ENCODE assay signal across 8 mouse cellular contexts in genomic region chr3:108257831-108258500, GRCm38 (mm10). TPM values are rescaled to one million over a fixed set of nuclear protein-coding genes. Genes with fewer than 3 reads are reported as not detected.
DNase-seq lines count a peak whose midpoint lies in the region; ATAC-seq and TF ChIP-seq lines count a peak whose summit lies in the region.

No protein-coding gene starts in this region.

- peak overlapping the region; percentile 86 for H3K4me2 ChIP-seq in forebrain, embryonic 13.5 days
- H3K4me2 ChIP-seq in liver, embryonic 15.5 days, result peak overlapping the region; percentile 87

- H3K9me3 ChIP-seq in forebrain, embryonic 13.5 days (replicated peaks), result no peaks in the 10 kb centered on the region
- H3K9me3 ChIP-seq in liver, embryonic 15.5 days (replicated peaks), result no peaks in the 10 kb centered on the region

- H3K79me3 ChIP-seq in C2C12 (ENCODE audit: low read depth), result peaks cover 55% of the 10 kb centered on the region

- peaks cover 3% of the 10 kb centered on the region; the same call in 1 of the 2 replicates for H3K79me2 ChIP-seq in heart, adult 2 months (replicated peaks; ENCODE audit: control insufficient read depth, insufficient read depth, low read length)
- peaks cover 77% of the 10 kb centered on the region for H3K79me2 ChIP-seq in C2C12 (ENCODE audit: control insufficient read depth, insufficient read depth)

- no peak overlapping the region; the same call in 1 of the 2 replicates for H3K9ac ChIP-seq in heart, adult 2 months (ENCODE audit: low read depth, low read length)
- H3K9ac ChIP-seq in forebrain, embryonic 13.5 days, result peak overlapping the region; percentile 93
- H3K9ac ChIP-seq in liver, embryonic 15.5 days, result peak overlapping the region; percentile 85

- H3K27me3 ChIP-seq in heart, adult 2 months (ENCODE audit: control insufficient read depth, insufficient read depth, low read length), result no peaks in the 10 kb centered on the region
- H3K27me3 ChIP-seq in C2C12 (ENCODE audit: control insufficient read depth, insufficient read depth, insufficient read length), result no peaks in the 10 kb centered on the region
- no peaks in the 10 kb centered on the region for H3K27me3 ChIP-seq in forebrain, embryonic 13.5 days
- H3K27me3 ChIP-seq in liver, embryonic 15.5 days, result no peaks in the 10 kb centered on the region

- H3K27ac ChIP-seq in heart, adult 2 months, result peak overlapping the region; percentile 67
- H3K27ac ChIP-seq in forebrain, embryonic 13.5 days, result no peak overlapping the region
- peak overlapping the region; percentile 90 for H3K27ac ChIP-seq in liver, embryonic 15.5 days (replicated peaks)

- TF ChIP-seq POLR2A in heart, adult 2 months (IDR thresholded peaks at IDR 0.05; ENCODE audit: insufficient read depth, low read depth, low read length), result no peak

- no peak for ATAC-seq in forebrain, embryonic 13.5 days
- ATAC-seq in liver, embryonic 15.5 days (ENCODE audit: insufficient read depth), result no peak

- peak overlapping the region; percentile 98 for H3ac ChIP-seq in C2C12 (ENCODE audit: control insufficient read depth, insufficient read length, low read depth)

- H3K36me3 ChIP-seq in heart, adult 2 months (ENCODE audit: control insufficient read depth, insufficient read depth, low read length), result peaks cover 5% of the 10 kb centered on the region
- H3K36me3 ChIP-seq in C2C12 (ENCODE audit: control insufficient read depth, insufficient read depth), result peaks cover 18% of the 10 kb centered on the region
- peaks cover 9% of the 10 kb centered on the region for H3K36me3 ChIP-seq in forebrain, embryonic 13.5 days (ENCODE audit: poor library complexity, severe bottlenecking)
- peaks cover 11% of the 10 kb centered on the region for H3K36me3 ChIP-seq in liver, embryonic 15.5 days (replicated peaks)

- TF ChIP-seq EP300 in heart, adult 2 months (IDR thresholded peaks at IDR 0.05; ENCODE audit: insufficient read depth, low read depth, low read length), result no peak

- 29% methylated on average over 3 of the region's 3 CpGs for WGBS in heart, adult 2 months
- WGBS in forebrain, embryonic 13.5 days, result 80% methylated on average over 3 of the region's 3 CpGs
- WGBS in liver, embryonic 15.5 days (ENCODE audit: insufficient replicate concordance), result 23% methylated on average over 3 of the region's 3 CpGs

- no peak for TF ChIP-seq CTCF in heart, adult 2 months (IDR thresholded peaks at IDR 0.05)
- TF ChIP-seq CTCF in C2C12 (IDR thresholded peaks at IDR 0.05; ENCODE audit: control insufficient read depth, insufficient read depth, insufficient read length), result no peak

- intact Hi-C loops in heart, adult 2 months (cut with DNase I), result loop anchor here (5.0 kb wide), 1 partner anchor 46 kb away; the partner anchor contains the start of gene Atxn7l2
- intact Hi-C loops in heart, postnatal 25 days (cut with DNase I), result loop anchor here (5.0 kb wide), 2 partner anchors 46 to 91 kb away; partner anchors contain the start of gene Atxn7l2

- H3K4me1 ChIP-seq in heart, adult 2 months (ENCODE audit: control insufficient read depth, insufficient read depth, low read length), result peaks cover 2% of the 10 kb centered on the region
- peaks cover 28% of the 10 kb centered on the region for H3K4me1 ChIP-seq in forebrain, embryonic 13.5 days
- H3K4me1 ChIP-seq in liver, embryonic 15.5 days (replicated peaks), result peaks cover 25% of the 10 kb centered on the region

- DNase-seq in heart, adult 2 months, result no peak
- DNase-seq in heart, postnatal 25 days (ENCODE audit: low spot score), result no peak
- no peak for DNase-seq in layer of hippocampus, adult 8-10 months (ENCODE audit: low spot score in 2 of 2)
- no peak for DNase-seq in gastrocnemius, postnatal 25 days
- DNase-seq in cerebellum, adult 9-11 months, result no peak

- peak overlapping the region; percentile 68 for H3K4me3 ChIP-seq in heart, adult 2 months
- H3K4me3 ChIP-seq in C2C12 (ENCODE audit: insufficient read depth, poor library complexity, severe bottlenecking), result peak overlapping the region; percentile 78
- H3K4me3 ChIP-seq in forebrain, embryonic 13.5 days, result peak overlapping the region; percentile 99
- H3K4me3 ChIP-seq in liver, embryonic 15.5 days (replicated peaks), result peak overlapping the region; percentile 90

TF ChIP-seq in C2C12, 6 proteins besides CTCF, POLR2A, EP300 and RAD21:
- no peak for TF ChIP-seq MYOD1 (IDR thresholded peaks at IDR 0.05; ENCODE audit: control insufficient read depth, insufficient read length, low read depth)
- no peak for TF ChIP-seq FOSL1 (IDR thresholded peaks at IDR 0.05; ENCODE audit: insufficient read depth, low read length, poor library complexity, severe bottlenecking)
- no peak for TF ChIP-seq MYOG (IDR thresholded peaks at IDR 0.05; ENCODE audit: control insufficient read depth, extremely low read depth, insufficient read length)
- TF ChIP-seq USF1 (IDR thresholded peaks at IDR 0.05; ENCODE audit: low read depth), result no peak
- no peak for TF ChIP-seq CEBPB (IDR thresholded peaks at IDR 0.05; ENCODE audit: low read depth)
- no peak for TF ChIP-seq MAX (IDR thresholded peaks at IDR 0.05)

RNA-seq across cellular contexts. Expression of gene Psma5, which starts 1.2 kb away (rescaled TPM):
- 10 to 100 TPM; 48.1 to 49.9 TPM for total RNA-seq in heart, adult 2 months (2021)
- polyA plus RNA-seq in heart, adult 2 months (2012; rRNA removed), result 42.4 and 75.5 TPM in 2 replicates
- total RNA-seq in heart, postnatal 25 days (2021), result 10 to 100 TPM; 52.5 to 53.8 TPM
- polyA plus RNA-seq in C2C12 (2012; fragmentation: generic; extraction: Trizol), result 289 TPM
- polyA plus RNA-seq in forebrain, embryonic 13.5 days (2015; fragmentation: Nextera tagmentation; extraction: Ambion mirVana), result 298 and 305 TPM in 2 replicates
- polyA plus RNA-seq in liver, embryonic 15.5 days (2015; fragmentation: Nextera tagmentation; extraction: Ambion mirVana), result 151 and 152 TPM in 2 replicates
- total RNA-seq in layer of hippocampus, adult 8-10 months (2022), result 10 to 100 TPM; 75.1 to 78.6 (median 77.7) TPM
- 10 to 100 TPM; 48.6 to 50.5 TPM for total RNA-seq in gastrocnemius, postnatal 25 days (2021)

RNA-seq across cellular contexts. Expression of gene Sort1, which starts 25.9 kb away (rescaled TPM):
- total RNA-seq in heart, adult 2 months (2021), result 10 to 100 TPM; 17.4 to 19.2 TPM
- polyA plus RNA-seq in heart, adult 2 months (2012; rRNA removed), result 33.7 and 51.9 TPM in 2 replicates
- 10 to 100 TPM; 17.1 to 18.9 TPM for total RNA-seq in heart, postnatal 25 days (2021)
- 0.41 TPM for polyA plus RNA-seq in C2C12 (2012; fragmentation: generic; extraction: Trizol)
- 13.5 and 13.9 TPM in 2 replicates for polyA plus RNA-seq in forebrain, embryonic 13.5 days (2015; fragmentation: Nextera tagmentation; extraction: Ambion mirVana)
- 3.8 and 4.4 TPM in 2 replicates for polyA plus RNA-seq in liver, embryonic 15.5 days (2015; fragmentation: Nextera tagmentation; extraction: Ambion mirVana)
- total RNA-seq in layer of hippocampus, adult 8-10 months (2022), result 100 to 1,000 TPM; 329 to 381 (median 353) TPM
- 10 to 100 TPM; 34.0 to 48.3 TPM for total RNA-seq in gastrocnemius, postnatal 25 days (2021)

RNA-seq across cellular contexts. Expression of gene Sypl2, which starts 31.5 kb away (rescaled TPM):
- 1 to 10 TPM in 1 of 2 experiments, under 1 TPM in 1; 0.77 to 1.2 TPM for total RNA-seq in heart, adult 2 months (2021)
- polyA plus RNA-seq in heart, adult 2 months (2012; rRNA removed), result 0.44 and 0.64 TPM in 2 replicates
- under 1 TPM; 0.57 to 0.87 TPM for total RNA-seq in heart, postnatal 25 days (2021)
- polyA plus RNA-seq in C2C12 (2012; fragmentation: generic; extraction: Trizol), result not detected
- 2.5 TPM in 2 replicates for polyA plus RNA-seq in forebrain, embryonic 13.5 days (2015; fragmentation: Nextera tagmentation; extraction: Ambion mirVana)
- 0.39 and 0.78 TPM in 2 replicates for polyA plus RNA-seq in liver, embryonic 15.5 days (2015; fragmentation: Nextera tagmentation; extraction: Ambion mirVana)
- 1 to 10 TPM; 2.1 to 3.8 (median 2.8) TPM for total RNA-seq in layer of hippocampus, adult 8-10 months (2022)
- total RNA-seq in gastrocnemius, postnatal 25 days (2021), result 100 to 1,000 TPM; 596 to 597 TPM

RNA-seq across cellular contexts. Expression of gene Atxn7l2, which starts 47.2 kb away (rescaled TPM):
- 1 to 10 TPM; 1.8 to 2.6 TPM for total RNA-seq in heart, adult 2 months (2021)
- polyA plus RNA-seq in heart, adult 2 months (2012; rRNA removed), result 4.1 and 4.2 TPM in 2 replicates
- 1 to 10 TPM; 2.4 to 3.3 TPM for total RNA-seq in heart, postnatal 25 days (2021)
- 6.8 TPM for polyA plus RNA-seq in C2C12 (2012; fragmentation: generic; extraction: Trizol)
- polyA plus RNA-seq in forebrain, embryonic 13.5 days (2015; fragmentation: Nextera tagmentation; extraction: Ambion mirVana), result 29.0 and 30.3 TPM in 2 replicates
- 2.0 and 2.6 TPM in 2 replicates for polyA plus RNA-seq in liver, embryonic 15.5 days (2015; fragmentation: Nextera tagmentation; extraction: Ambion mirVana)
- total RNA-seq in layer of hippocampus, adult 8-10 months (2022), result 10 to 100 TPM; 23.1 to 36.3 (median 29.6) TPM
- total RNA-seq in gastrocnemius, postnatal 25 days (2021), result 1 to 10 TPM; 6.1 to 6.5 TPM

RNA-seq across cellular contexts. Expression of gene Cyb561d1, which starts 57.0 kb away (rescaled TPM):
- 1 to 10 TPM; 4.9 to 5.4 TPM for total RNA-seq in heart, adult 2 months (2021)
- polyA plus RNA-seq in heart, adult 2 months (2012; rRNA removed), result 5.7 and 7.1 TPM in 2 replicates
- 1 to 10 TPM; 4.9 to 5.1 TPM for total RNA-seq in heart, postnatal 25 days (2021)
- polyA plus RNA-seq in C2C12 (2012; fragmentation: generic; extraction: Trizol), result 1.7 TPM
- polyA plus RNA-seq in forebrain, embryonic 13.5 days (2015; fragmentation: Nextera tagmentation; extraction: Ambion mirVana), result 3.6 and 4.7 TPM in 2 replicates
- 2.2 TPM in 2 replicates for polyA plus RNA-seq in liver, embryonic 15.5 days (2015; fragmentation: Nextera tagmentation; extraction: Ambion mirVana)
- 10 to 100 TPM; 15.7 to 21.2 (median 18.9) TPM for total RNA-seq in layer of hippocampus, adult 8-10 months (2022)
- total RNA-seq in gastrocnemius, postnatal 25 days (2021), result 1 to 10 TPM; 2.7 TPM

Comparison
In these comparisons a context has a peak if more than half of its experiments do, and no peak if none do; other contexts are left out.
1. RNA of gene Sort1, which starts 25.9 kb away (total RNA-seq): 329 to 381 TPM in layer of hippocampus, adult 8-10 months; 34.0 to 48.3 TPM in gastrocnemius, postnatal 25 days, 17.4 to 19.2 TPM in heart, adult 2 months and 17.1 to 18.9 TPM in heart, postnatal 25 days; every median in the first group is over 4 times any median in the second.
2. RNA of gene Sypl2, which starts 31.5 kb away (total RNA-seq): 596 to 597 TPM in gastrocnemius, postnatal 25 days; 2.1 to 3.8 TPM in layer of hippocampus, adult 8-10 months, 0.77 to 1.2 TPM in heart, adult 2 months and 0.57 to 0.87 TPM in heart, postnatal 25 days; every median in the first group is over 100 times any median in the second.
3. Peak in every context shown above with its lines, with median percentiles within 50 percentile points of each other: H3K4me3 ChIP-seq.